Mouse (Mus musculus) liver, postnatal 0 days (tissue): ENCODE data around the gene Rsg1.

ENCODE experiments used
- CTCF ChIP-seq: sonication (generic); IDR thresholded peaks from 2 replicates; pipeline ENCODE4 v1.5.1; 2016; ENCODE audit warnings: antibody characterized with exemption, low read depth
- EP300 ChIP-seq: IDR thresholded peaks from 2 replicates; pipeline ENCODE4 v1.6.1; 2016; ENCODE audit warnings: antibody characterized with exemption, low read depth, mild to moderate bottlenecking

DNA sequence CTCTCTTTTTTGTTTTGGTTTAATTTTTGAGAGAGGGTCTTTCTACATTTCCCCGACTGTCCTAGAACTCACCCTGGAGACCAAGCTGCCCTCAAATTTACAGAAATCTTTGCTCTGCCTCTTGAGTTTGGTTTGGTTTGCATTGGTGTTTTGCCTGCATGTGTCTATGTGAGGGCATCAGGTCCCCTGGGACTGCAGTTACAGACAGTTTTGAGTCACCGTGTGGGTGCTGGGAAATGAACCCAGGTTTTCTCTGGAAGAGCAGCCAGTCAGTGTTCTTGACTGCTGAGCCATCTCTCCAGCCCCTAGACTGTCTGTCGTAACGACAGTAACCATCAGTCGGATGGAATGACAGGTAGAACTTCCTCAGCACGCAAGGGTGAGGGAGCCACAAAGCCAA is 19.2 kb upstream of the Rsg1 start:
- TF ChIP-seq CTCF, result no peak
- TF ChIP-seq EP300, result no peak
